Mouse (Mus musculus) cortical plate, adult 2 months (tissue): ENCODE measurements around the gene Cdh23.

Source experiments
- CTCF ChIP-seq: fragments of 200-500 bp; IDR thresholded peaks from 2 replicates; pipeline ENCODE4 v1.5.1; 2011; ENCODE audit warnings: mild to moderate bottlenecking, control low read depth, low read length; ENCODE audit not compliant: insufficient read depth; ENCODE audit errors: extremely low read depth
- POLR2A ChIP-seq: fragments of 200-500 bp; IDR thresholded peaks from 2 replicates; pipeline ENCODE4 v1.6.1; 2011; ENCODE audit warnings: mild to moderate bottlenecking, low read length, control low read depth; ENCODE audit not compliant: insufficient read depth; ENCODE audit errors: extremely low read depth

GRCm38 (mm10) chr10:60289216-60289615 is 407.1 kb downstream of the Cdh23 start:
- TF ChIP-seq CTCF (no peak), POLR2A (no peak)
